Mouse (Mus musculus) right cerebral cortex, adult 18-20 months (tissue): ENCODE measurements around the gene Treml1.

ENCODE experiments used
- DNase-seq: peaks from one replicate; pipeline ENCODE4 v3.0.0; 2022; ENCODE audit warnings: mixed read lengths

Gene Treml1

DNA sequence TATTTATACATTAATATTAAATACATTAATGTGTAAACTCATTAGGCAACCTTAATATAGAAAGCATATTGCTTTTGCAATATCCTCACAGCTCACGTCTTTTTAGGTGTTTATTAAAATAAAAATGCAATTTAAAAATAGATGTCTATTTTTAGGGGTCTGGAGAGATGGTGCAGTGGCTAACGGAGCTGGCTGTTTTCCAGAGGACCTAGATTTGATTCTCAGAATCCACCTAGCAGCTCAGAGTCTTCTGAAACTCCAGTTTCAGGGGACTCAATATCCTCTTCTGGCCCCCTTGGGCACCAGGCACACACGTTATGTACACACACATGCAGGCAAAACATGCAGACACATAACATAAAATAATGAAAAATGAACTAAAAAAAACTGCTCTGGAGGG is 2.6 kb downstream of the Treml1 start:
- no peak for DNase-seq

DNA sequence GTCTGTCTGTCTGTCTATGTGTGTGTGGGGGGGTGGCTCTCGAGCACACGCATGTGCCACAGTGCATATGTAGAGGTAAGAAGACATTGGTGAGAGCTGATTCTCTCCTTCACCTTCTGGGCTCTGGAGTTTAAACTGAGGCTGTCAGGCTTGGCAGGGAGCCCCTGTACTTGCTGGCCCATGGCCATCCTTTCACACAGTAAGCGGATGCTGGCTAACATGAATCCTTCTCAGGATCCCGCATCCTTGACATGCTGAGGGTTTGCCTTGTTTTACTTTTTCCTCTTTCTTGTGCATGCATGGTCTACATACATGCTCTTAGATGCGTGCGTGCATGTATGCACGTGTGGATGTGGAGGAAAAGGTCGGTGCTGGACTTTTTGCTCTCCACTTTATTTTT is 3.2 kb downstream of the Treml1 start:
- peak; percentile 49 for DNase-seq

DNA sequence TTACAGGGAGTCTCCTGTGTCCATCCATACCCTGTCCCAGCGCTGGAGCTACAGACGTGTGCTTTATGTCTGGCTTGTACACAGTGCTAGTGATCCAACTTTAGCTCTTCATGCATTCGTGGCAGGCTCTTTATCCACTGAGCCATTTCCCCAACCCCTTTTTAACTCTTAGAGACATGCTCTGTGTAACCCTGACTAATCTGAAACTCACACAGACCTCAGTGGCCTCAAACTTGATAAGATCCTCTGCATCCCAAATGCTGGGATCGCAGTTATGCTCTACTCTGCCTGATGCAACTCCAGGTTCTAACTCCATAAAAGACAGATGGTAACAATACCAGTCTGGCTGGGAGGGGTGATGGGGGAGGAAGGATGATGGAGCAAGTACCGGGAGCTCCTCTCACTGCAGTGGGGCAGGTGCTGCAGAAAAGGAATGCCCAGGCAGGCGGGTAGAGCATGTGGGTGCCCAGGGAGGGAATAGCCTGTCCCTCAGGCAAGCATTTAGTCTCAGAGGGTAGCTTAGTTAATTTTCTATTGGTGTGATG is 3.8 kb downstream of the Treml1 start:
- no peak for DNase-seq

DNA sequence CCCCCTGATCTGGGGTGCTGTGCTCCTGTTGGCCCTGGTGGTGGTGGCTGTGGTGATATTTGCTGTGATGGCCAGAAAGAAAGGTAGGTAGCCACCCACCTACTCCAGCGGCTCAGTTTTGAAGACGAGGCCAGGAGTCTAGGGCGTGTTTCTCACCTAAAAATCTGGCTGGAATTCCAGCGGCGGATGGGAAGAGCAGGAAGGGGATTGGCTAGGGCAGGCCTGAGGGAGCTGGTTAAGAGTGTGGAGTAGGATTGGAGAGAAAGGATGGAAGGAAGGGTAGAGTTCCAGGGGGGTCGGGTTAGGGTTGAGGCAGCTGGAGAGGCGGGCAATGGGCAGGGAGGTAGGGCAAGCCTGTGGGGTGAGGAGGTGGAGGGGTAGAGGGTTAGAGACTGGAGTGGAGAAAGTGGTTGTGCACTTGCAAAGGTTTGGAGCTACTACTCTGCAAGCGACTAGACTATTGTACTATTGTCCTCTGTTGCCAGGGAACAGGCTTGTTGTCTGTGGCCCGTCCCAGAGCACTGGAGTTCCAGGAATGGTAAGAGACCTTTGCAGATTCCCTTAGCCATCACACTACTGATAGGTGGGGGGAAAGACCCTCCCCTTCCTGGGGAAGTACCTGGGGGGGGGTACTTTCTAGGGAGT is 5.9 kb downstream of the Treml1 start:
- no peak for DNase-seq

DNA sequence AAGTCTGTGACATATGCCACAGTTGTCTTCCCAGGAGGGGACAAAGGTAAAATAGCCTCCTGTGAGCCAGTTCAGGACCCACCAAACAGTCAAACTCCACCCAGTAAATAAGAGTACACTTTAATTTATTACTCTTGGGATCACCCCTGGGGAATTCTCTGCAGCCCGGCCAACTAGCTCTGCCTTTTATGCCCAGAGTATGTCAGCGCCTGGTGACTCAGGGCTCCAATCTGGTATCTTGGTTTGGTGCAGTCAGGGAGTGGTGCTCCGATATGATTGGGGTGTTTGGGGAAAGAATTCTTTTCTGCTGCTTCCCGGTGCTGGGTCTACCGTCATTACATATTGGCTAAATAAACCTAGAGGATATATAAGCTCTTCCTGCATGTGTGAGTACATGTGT is 7.1 kb downstream of the Treml1 start:
- DNase-seq = no peak

DNA sequence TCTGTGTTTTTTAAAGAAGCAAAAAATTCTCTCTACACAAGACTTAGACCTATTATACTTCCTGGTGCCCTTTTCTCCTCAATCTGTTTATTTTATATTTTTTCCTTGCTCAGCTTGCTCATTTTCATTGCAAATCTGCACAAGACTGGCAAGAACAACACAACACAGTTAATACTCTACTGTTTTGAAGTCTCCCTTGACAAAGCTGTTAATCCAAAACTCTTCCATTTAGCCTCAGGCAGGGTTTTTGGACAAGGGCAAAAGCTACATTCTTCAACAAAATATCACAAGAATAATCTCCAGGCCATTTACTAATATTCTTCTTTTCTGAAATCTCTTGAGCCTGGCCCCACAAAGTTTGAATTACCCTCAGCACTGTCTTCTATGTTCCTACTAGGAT is 11.9 kb downstream of the Treml1 start:
- DNase-seq = no peak

GRCm38 (mm10) chr17:48372987-48373386 is 13.3 kb downstream of the Treml1 start:
- DNase-seq = peak; percentile 48

- DNase-seq = peak; percentile 46
These were observed 16.4 kb downstream of the Treml1 start for GRCm38 (mm10) chr17:48376102-48376501.

DNA sequence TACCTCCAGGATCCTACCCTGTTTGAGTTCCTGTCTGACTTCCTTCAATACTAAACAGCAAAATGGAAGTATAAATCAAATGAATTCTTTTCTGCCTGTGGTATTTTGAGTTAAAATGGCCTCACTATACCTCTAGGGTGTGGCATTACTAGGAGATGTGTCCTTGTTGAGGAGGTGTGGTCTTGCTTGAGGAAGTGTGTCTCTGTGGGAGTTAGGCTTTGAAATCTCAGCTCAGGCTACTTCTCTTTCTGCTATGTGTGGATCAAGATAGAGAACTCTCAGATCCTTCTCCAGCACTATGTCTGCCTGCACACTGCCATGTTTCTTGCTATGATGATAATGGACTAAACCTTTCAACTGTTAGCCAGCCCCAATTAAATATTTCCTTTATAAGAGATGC is 19.3 kb downstream of the Treml1 start:
- no peak for DNase-seq

- DNase-seq = no peak
These were observed 26.2 kb downstream of the Treml1 start for GRCm38 (mm10) chr17:48385786-48386461.

GRCm38 (mm10) chr17:48388666-48389065 is 28.9 kb downstream of the Treml1 start:
- DNase-seq = no peak

DNA sequence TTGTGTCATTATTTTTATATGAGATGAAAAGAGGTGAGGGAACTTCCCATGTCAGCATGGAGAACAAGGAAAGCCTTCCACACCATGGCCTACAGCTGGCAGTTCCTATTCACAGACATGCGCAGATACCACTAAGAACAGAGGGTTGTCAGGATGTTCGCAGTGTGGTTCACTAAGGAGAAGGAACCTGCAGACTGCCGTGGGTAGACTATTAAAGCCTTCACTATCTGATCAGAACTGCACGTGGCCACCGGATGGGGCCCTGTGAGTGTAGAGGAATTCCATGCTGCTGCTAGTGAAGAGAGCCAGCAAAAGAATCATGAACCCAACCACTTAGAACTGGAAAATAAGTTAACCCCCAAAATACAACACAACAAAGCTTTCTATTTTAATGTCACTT is 29.7 kb downstream of the Treml1 start:
- no peak for DNase-seq

- DNase-seq = no peak
These were observed 31.7 kb downstream of the Treml1 start for GRCm38 (mm10) chr17:48391446-48391845.

GRCm38 (mm10) chr17:48392616-48393015 is 32.9 kb downstream of the Treml1 start:
- DNase-seq = peak; percentile 73

- no peak for DNase-seq
These were observed 42.0 kb downstream of the Treml1 start for GRCm38 (mm10) chr17:48401710-48402109.

- no peak for DNase-seq
These were observed 43.0 kb downstream of the Treml1 start for GRCm38 (mm10) chr17:48402751-48403150.

DNA sequence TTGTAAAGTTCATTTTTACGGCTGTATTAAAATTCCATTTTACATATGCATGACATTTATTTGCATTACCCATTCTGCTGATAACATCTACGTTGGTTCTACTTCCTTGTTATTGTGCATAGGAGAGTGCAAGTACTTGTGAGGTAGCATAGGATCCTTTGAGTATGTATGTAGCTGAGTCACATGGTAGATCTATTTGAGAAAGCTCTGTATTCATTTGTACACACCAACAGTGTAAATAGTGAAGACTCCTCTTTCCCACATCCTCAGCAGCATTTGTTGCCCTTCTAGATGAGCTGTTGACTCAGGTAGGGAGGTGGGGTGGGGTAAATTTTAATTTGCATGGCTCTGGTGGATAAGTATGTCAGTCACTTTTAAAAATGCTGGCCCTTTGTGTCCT is 44.1 kb downstream of the Treml1 start:
- no peak for DNase-seq

GRCm38 (mm10) chr17:48404706-48405105 is 45.0 kb downstream of the Treml1 start:
- no peak for DNase-seq

DNA sequence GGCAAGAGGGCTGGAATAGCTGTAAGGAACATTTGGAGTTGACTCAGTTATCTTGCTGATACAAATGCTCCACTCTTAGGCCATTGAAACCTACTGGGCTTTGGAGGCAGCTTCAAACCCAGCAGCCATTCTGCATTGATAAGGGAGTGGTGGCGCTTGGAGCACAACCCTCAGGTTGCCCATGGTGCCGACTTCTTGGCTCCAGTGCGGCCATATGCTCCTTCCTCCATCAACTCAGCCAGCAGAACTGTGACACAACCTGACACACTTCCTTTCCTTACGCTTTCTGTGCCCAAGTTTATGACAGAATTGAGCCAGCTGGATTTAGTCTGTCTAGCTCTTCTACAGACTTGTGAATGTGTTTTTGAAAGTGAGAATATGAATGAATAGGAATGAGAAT is 47.4 kb downstream of the Treml1 start:
- peak; percentile 46 for DNase-seq

DNA sequence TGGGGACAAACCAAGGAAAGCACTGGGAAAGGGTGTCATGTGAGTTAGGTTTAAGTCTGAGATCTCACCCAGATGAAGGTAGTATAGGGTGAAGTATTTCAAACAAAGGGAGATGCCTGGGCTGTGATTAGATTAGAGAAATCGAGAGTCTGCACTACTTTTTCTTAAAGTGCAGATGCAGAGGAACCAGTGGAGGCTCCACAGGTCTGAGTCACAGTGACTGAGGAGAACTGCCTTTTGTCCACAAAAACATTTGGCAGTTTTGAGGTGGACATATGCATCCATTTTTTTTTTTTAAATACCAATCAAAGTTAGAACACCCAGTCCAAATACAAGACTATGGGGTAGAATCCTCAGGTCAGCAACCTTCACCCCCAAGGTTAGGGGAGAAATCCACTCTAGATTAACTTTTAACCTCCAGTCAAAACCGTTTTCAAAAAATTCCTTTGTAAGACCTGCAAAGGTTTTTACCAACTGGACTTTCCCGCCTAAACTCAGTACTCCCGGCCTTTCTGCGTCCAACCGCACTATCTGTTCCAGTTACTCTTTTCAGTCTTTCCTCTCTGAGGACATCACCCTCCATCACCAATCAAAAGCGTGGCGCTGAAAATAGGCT is 48.3 kb downstream of the Treml1 start:
- DNase-seq = no peak

- peak; percentile 73 for DNase-seq
These were observed 49.0 kb downstream of the Treml1 start for GRCm38 (mm10) chr17:48408526-48409291.

- peak; percentile 100 for DNase-seq
These were observed 49.9 kb downstream of the Treml1 start, which contains the start of the genes Nfya and Oard1 for GRCm38 (mm10) chr17:48409380-48410298. Gene Nfya (minus strand): TSS chr17:48409906. Gene Oard1 (plus strand): TSS chr17:48410014.
